Mouse (Mus musculus) retina, postnatal 1 day (tissue): ENCODE results near the gene Gphb5.
"Not testable (repeated sequence)": the region's sequence is repeated elsewhere in the genome, so short reads cannot be mapped to it uniquely, and the experiment has no call there.

Experiments
- DNase-seq: peaks from one replicate; pipeline ENCODE4 v3.0.0-alpha.2; 2012

Gphb5 gene

DNA sequence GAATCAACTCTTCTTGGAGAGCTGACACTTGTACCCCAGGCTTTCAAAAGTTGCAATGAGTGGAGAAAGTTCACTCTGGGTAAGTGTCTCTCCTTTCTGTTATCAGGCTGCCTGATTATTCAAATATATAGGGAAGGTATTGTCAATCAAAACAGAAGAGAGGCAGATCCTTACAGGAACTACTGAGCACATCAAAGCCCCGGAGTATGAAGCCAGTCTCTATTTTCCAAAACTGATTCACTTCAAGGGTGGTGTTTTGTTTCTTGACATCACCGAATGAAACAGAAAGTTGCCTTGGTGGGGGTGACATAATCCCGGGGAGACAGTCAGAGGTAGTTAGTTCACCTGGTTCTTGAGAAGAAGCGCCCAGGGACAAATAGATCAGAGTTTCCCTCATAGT, at the start of gene Gphb5:
Gene Gphb5, minus strand, starts transcription at position 101 of the 400 bp plus-strand sequence.
- DNase-seq, result no peak

DNA sequence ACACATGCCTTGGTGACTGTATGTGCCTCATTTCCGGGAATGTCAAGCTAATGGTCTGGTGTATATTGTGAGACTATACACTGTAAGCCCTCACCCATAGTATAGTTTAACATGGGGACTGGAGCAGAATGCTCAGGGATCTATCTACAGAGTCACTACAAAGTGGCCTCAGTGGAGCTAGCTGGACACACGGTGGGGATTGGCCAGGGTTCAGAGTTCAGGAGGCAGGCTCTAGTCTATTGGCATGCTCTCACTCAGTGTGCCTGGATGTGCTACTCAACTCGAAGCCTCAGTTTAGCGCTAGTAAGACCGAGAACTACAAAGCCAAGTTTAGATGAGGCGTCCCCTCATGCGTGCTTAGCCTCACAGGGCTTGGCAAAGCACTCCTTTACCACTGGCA, 49.6 kb upstream of the Gphb5 start:
- DNase-seq, result no peak

DNA sequence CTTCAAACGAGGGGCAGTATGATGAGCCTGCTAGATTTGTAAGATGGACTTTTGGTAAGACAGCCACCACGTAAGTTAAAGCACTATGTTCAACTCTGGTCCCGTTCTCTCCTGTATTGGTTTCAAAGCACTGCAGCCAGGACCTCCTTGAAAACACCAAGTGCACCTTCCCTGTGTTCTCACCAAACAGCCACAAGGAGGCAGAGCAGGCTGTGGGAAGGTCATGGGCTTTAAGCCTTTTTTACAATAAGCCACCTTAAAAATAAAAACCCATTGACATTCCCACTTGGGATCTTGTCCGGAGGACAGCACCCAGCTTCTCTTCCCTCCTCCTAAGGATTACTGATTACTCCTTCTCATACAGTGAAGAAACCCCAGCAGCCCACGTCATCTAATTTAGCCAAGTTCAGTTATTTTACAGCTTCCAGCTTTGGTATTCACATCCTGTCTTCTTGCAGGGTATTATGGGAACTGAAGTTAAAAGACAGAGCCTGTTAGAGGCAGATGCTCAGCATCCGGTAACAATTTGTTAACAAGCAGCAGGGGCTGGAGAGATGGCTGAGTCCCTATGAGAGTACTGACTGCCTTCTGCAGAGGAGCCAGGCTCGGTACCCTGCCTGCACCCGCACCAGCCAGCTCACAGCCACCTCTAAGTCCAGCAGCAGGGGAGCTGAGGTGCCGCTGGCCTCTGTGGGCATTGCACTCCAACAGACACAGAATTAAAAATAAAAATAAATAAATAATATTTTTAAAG, 47.6 kb upstream of the Gphb5 start:
- DNase-seq, result peak; percentile 48

DNA sequence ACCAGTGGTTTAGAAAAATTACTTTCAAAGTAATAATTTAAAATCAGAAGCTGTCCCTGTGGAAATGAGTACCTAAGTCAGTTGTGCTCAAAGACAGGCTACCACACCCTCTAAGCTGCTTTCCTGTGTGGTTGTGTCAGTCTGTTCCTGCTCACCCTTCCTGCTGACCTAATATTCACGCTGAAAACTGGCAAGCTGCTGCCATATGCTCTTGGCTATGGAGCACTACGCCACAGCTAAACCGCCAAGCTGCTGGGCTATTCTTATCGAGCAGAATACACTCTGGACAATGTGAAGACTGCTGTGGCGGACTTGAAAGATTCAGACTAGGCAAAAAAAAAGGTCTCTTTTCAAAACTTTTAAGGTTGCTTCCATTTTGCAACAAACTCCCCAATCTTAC, 44.0 kb upstream of the Gphb5 start:
- DNase-seq, result peak; percentile 50

DNA sequence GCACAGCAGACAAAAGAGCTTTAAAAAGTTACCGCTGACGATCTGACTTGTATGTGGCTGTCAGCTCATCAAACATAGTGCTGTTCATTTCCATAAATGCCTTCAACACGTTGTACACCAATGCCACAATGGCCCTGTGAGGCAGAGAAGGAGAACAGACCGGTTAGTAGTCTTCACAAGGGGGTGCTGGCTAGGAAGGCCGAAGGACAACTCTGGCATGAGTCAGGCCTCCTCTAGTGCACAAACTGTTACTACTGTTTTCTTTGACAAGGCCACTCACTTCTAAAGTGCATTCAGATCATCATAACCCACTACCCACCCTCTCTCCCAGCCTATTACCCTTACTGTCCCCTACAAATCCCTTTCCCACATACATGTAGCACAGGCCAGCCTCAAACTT, 43.1 kb upstream of the Gphb5 start:
- no peak for DNase-seq

DNA sequence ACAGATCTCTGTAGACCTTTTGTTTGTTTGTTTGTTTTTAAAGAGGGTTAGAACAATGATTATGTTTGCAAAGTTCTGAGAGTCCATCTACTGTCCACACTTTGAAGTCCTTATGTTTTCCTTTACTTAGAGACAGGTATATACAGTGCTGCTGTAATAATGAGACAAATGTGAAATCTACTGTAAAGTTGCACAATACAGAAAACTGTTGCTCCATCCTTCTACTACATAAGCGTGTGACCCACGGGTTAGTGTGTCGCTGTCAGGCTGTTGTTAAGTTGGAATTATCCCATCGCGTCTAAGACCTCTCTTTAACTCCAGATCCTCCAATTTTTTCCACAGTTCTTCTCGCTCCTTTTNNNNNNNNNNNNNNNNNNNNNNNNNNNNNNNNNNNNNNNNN, 36.9 kb upstream of the Gphb5 start:
- DNase-seq, result no peak

DNA sequence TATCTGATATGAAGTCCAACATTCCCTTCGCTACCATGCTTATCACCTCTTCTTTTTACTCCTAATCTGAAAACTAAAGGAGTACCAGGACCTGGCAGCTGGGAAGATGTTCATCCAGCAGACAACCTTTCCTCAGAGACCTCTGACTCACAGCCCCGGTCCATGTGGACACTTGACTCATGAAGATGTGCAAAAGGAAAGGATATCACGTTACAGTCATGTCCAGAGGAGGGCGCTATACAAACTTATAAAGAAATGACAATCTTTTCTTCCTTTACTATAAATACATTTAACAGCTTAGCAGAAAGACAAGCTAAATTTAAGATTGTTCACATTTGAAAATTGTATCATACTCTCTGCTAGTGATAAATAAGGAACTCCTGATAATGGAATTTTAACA, 36.4 kb upstream of the Gphb5 start:
- no peak for DNase-seq

DNA sequence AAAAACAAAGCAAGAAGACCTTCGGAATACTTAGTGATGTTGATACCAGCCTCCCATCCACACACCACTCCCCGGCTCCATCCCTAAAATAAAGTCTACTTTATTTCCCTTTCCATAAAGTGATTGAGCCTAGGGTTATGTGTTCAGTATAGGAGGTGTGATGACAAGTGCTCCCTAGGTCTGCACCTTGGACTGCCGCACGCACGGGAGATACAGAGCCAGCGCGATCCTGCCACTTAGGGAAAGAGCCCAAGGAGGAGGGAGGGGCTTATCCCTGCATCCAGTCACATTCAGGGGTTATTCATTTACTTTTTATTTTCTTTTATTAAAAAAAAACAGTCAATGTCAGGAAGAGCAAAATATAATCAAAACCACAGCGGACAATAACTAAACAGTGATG, 34.0 kb upstream of the Gphb5 start:
- no peak for DNase-seq

DNA sequence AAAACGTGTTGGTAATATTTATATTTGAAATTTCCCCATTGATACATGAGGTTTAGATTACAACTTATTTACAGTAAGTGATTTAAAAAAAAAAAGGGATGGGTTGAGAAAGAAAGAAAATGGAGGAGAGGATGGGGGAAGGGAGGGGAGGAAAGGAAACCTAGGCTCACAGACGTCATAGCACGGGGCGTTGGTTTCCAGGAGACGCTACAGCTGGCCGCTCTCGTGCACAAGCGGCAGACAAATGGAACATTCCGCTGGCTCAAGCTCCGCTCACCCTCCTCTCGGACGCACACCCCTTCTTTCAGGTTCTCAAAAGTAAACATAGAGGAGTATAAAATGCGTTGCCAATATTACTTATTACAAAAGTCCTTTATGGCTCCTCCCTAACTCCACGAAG, 33.4 kb upstream of the Gphb5 start:
- DNase-seq, result peak; percentile 20

DNA sequence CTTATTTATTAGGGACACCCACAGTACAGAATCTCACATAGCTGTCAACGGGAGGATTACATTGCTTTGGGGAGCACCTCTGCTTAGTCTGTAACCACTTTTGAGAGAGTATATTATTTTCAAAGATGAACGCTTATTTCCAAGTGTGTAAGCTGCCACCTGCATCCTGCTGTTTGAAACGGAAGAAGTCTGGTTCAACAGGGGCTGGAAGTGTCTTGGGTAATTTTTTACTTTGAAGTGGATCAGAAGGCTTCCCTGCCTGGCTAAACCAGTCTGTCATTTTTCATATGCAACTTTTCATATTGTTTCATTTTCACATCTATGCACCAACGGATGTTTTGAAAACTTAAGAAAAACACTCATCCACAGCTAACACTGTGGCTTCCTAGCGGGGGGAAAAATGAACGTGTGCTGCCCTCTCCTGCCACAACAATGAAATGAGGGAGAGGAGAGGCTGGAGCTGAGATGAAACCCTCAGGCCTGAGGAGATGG, 32.9 kb upstream of the Gphb5 start:
- DNase-seq, result peak; percentile 39

DNA sequence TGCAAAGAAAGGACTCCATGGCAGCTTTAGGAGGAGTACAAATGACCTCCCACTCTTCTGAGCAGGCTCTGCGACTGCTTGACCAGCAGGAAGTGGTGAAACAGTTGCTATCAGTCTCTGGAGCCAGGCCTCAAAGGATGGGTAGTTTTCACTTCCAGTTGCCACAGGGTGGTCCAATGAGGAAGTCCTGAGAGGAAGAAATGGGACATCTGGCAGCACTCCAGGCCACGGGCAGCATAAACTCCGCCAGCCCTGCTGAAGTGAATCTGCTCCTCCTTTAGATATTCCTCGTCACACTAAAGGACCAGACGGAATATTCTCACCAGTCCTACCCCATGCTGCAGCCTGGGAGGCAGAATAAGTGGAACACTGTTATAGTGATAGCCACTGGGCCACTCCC, 32.3 kb upstream of the Gphb5 start:
- DNase-seq, result no peak

DNA sequence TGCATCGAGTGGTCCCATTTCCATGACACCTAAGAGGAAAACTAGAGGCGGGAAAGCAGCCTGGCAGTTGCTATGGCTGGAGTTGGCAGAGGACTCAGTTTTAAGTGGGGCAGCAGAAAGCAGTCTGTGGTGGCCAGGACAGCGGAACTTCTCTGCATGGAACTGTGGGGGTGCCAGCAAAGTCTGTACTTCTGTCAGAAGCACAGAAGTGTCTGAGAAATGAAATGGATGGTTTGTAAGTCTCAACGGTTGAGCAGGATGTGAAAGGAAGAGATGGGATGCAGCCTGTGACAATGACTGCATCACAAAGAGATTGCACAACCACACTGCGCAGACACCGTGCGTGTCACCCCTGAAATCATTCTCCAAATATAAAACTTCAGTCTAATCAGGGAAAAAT, 29.7 kb upstream of the Gphb5 start:
- DNase-seq, result no peak

DNA sequence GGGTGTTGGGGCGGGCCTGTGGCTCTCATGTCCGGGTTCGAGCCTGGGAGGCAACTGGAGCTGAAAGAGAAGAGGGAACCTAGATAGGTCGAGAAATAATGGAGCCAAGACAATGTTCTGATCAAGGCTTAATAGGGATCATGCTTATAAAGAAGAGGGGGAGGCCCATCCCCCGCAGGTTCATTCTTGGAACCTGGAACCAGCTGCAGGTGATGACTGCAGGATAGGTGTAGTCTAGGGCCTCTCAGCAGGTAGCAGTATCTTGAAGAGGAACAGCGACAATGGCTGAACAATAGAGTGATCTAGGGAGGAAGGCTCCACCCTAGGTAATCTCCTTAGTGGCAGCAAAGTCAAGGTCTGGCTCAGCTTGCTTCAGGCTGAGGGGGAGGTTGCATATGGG, 15.8 kb upstream of the Gphb5 start:
- not testable (repeated sequence) for DNase-seq

DNA sequence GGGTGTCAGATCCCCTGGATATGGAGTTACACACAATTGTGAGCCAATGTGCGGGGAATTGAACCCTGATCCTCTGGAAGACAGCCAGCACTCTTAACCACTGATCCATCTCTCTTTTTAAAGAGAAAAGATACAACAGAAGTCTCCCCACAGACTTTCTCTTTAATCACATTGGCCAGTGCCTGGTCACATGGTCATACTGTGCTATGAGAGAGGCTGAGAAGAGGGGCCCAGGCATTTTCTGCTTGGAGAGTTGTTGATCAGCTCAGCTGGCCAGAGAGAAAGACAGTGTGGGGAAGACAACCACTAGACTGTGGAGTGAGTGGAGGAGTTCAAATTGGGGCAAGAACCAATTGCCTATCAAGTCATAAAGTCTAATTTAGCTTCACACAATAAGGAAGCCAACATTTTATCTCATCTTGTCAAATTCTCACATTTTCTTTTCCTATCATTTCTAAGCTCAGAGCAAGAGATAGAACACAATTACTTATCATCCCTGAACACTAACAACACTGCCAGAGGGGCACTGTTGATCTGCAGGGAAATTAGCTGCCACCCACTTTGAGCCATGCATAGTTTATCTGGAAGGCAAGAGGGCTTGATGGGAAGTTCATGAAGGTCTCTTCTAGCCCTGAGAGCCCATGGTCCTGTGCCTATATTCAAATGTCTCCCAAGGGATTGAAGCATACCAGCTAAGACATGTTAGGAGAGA, 13.3 kb upstream of the Gphb5 start:
- no peak for DNase-seq

DNA sequence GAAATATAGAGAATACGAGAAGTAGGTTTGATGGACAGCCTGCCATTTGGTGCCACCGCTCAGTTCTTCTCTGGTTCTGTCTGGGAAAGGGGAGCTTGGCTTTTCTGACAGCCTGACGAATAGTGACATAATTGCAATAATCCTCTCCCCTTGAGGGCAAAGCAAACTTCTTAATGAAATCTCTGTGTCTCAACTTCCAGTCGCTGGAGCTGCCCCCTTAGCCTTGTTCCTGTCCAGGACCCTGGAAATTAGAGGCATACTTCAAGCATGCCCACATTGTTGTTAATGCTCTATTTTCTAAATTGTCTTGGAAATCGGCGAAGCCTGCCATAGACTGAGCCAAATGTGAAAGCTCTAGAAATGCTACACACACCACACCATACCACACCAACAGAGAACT, 12.1 kb upstream of the Gphb5 start:
- DNase-seq, result peak; percentile 70

DNA sequence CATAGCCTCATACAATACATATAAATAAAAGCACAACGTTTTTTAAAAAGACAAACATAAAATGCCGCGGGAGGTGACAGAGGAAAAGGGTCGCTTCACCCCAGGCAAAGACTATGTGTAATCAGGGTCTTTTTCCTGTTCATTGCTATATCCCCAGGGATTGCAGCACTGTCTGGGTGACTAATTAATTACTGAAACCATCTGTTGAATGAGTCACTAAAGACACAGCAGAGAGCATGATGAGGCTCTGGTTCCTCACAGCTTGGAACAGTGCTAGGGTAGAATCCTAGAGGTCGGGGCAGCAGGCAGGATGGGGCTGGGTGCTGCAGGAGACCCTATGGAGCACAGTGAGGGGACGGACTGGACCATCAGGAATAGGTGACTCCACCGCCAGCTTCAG, 9.3 kb upstream of the Gphb5 start:
- DNase-seq, result no peak

DNA sequence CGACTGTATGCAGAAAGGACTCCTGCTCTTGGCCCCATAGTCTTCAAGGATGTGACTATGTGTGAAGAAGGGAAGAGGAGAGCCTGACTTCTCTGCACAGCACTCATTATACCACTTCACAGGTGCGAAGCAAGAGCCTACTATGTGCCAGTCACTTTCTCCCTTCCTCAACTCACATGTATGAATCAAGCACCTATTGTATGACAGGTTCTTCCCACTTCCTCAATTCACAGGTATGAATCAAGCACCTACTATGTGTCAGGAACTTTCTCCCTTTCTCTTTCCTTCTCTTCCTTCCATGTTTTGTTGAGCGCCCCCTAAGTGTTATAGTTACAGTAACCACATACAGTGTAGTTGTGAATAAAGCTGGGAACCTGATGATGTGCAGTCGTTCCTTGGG, 8.2 kb upstream of the Gphb5 start:
- DNase-seq, result no peak

DNA sequence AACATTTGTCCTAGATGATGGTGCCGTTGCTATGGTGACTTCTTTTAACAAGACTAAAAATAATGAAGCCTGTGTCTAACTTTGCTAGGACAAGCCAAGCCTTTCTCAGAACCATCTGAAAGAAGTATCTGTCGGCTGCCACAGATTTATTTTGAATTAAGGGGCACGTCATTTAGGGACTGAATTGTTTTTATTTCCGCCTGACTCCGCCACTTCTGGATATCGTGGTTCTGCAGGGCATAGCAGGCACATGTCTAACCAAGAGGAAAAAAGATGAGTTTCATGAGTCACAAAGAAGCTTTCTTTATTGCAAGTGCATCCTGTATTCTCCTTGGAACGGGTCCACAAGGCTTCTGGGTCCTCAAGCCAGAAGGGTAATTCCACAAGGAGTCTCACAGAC, 7.8 kb upstream of the Gphb5 start:
- no peak for DNase-seq

DNA sequence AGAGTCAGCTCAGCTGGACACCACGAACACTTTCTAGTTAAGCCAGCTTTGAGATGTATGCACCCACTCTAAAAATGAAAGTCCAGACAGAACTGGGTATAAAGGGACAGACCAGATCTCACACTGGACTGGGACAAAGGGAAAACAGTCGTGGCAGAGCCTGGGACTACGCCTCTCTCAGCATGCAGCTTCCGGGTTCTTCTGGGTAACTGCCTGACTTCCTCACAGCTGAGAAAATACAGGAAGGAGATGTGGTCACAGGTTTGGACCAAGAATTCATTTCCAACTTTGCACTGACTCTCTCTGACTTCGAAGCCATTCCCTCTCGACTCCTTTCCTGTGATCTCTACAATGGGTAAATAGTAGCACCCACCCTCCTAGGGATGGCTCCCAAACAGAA, 1.6 kb downstream of the Gphb5 start:
- DNase-seq, result no peak

DNA sequence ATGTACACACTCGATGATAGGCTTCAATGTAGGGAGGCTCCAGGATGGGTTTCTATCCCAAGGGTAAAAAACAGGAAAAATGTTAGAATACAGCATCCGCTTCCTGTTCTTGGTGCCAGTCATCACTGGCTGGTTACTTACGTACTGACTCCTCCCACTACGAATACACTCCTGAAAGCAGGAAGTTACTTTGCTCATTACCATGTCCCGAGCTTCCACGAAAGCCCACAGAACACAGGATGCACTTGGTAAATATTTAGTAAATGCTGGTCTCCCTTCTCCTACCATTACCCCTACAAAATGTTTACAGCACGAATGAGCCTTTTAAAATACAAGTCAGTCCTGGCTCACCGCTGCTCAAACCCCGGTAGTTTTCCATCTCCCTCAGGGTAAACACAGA, 3.6 kb downstream of the Gphb5 start:
- DNase-seq, result no peak

DNA sequence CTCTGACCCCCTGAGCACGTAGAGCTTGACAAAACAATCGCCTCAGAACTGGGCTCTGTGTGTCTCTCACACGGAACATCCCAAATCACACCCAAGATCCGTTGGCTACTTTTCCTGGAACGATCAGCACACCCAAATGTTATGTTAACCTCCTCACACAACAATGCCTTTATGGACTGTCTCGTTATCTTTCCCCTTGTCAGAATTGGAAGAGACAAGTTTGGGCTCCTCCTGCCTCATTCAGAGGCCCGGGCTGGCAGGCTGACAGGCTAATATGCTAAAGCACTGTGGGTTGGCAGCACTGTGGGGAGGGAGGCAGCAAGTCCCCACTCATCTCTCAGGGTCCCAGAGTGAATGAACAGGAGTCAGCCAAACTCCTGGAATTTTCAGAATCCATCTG, 19.5 kb downstream of the Gphb5 start:
- peak; percentile 59 for DNase-seq

DNA sequence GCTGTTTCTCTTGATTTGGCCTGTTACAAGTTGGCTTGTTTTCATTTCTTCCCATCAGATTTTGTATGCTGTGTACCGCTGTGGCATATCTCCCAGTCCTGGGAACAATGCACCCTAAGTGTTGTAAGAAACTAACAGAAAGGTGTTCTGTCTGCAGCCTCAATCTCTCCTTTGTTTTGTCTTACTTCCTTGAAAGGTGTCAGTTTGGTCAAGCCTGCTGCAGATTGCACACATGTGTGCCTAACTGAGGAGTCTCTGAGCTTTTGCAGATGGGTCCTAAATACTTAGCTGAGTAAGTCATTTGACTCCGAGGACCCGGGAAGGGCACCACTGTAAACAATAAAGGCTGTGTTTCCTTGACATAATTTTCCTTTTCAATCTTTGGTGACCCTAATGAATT, 20.0 kb downstream of the Gphb5 start:
- no peak for DNase-seq

DNA sequence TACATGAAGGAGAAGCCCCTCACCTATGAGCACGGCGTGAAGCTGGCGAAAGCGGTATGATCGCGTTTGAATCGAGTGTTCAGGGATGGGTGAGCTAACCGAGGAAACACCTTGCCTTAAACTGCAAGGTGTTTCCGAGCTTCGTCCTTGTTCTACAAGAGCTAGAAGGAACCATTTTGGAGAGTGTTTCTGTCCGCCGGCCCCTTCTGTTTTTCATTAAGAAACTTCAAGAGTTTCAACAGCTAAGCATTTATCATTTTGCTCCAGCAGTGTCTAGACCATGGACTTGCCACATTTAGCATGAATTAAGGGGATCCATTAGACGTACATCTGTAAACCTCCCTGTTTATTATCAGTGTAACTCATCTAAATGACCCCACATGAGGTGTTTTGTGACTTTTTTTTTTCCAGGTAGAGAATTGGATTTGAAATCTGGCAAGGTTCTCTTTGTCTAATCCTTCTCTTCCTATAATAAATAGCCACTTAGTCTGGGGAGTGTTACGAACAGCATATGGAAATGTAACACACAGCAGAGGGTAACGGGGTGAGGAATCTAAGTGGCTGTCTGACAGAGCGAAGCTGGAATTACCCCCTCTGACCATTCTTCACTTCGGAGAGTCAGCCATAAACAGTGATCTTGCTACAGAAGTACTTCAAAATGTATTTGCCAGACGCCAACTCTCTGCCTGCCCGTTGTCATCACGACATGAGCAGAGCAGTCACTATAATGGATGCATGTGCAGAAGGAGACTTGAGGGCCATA, 22.4 kb downstream of the Gphb5 start:
- no peak for DNase-seq

DNA sequence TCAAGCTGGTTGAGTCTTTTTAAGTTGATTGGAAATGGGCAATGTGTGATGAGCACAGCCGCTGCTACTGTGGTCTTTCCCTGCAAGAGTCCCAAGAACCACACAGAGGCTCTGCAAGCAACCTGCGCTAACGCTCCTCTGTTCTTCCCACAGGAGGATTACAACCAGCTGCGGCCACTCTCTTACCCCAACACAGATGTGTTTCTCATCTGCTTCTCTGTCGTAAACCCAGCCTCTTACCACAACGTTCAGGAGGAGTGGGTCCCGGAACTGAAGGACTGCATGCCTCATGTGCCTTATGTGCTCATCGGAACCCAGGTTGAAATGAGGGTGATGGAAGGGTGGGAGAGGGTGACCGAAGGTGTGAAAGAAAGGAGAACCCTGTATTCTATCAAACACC, 25.1 kb downstream of the Gphb5 start:
- no peak for DNase-seq
